In genomic region chr8:81865664-81866063, GRCm38 (mm10) we compare ENCODE assay signal across 11 mouse cellular contexts.
DNase-seq lines count a peak whose midpoint lies in the region; ATAC-seq and TF ChIP-seq lines count a peak whose summit lies in the region.
"Had no signal": no experiment of that assay in that cellular context is flagged by ENCODE, and none has a peak within 500 bp of the region (broad histone marks: within the 10 kb centered on the region; RNA-seq: fewer than 3 reads in every experiment).

No protein-coding gene starts in this region.

- peak overlapping the region; percentile 70 for H3K27ac ChIP-seq in heart, embryonic 15.5 days
- H3K27ac ChIP-seq in thymus, adult 2 months (ENCODE audit: control insufficient read depth, insufficient read depth, low read length), result no peak overlapping the region
- H3K27ac ChIP-seq in midbrain, embryonic 16.5 days (ENCODE audit: low read length), result no peak overlapping the region

- H3K4me3 ChIP-seq in heart, embryonic 15.5 days, result no peak overlapping the region
- H3K4me3 ChIP-seq in thymus, adult 2 months (ENCODE audit: control insufficient read depth, insufficient read depth, low read length), result no peak overlapping the region
- no peak overlapping the region for H3K4me3 ChIP-seq in midbrain, embryonic 16.5 days (ENCODE audit: low read depth, low read length)

- intact Hi-C loops in heart, postnatal 36 days (cut with DNase I), result no loop called here

- peak; percentile 92 for ATAC-seq in Patski
- ATAC-seq in heart, embryonic 15.5 days (replicated peaks; ENCODE audit: insufficient number of reproducible peaks, insufficient read depth, low FRiP score, low read depth), result peak; percentile 73
- no peak for ATAC-seq in midbrain, embryonic 16.5 days
- ATAC-seq: inflammation-experienced regulatory T-cells, adult 6 months had no signal

- TF ChIP-seq CTCF in Patski (IDR thresholded peaks at IDR 0.05), result no peak
- TF ChIP-seq CTCF in thymus, adult 2 months (IDR thresholded peaks at IDR 0.05; ENCODE audit: borderline replicate concordance, control insufficient read depth, extremely low read depth, insufficient read depth, low read length, poor library complexity), result no peak

- WGBS in heart, embryonic 15.5 days, result 25% methylated on average over 3 of the region's 3 CpGs
- WGBS in thymus, adult 2 months, result 90% methylated on average over 3 of the region's 3 CpGs
- 85% methylated on average over 3 of the region's 3 CpGs for WGBS in midbrain, embryonic 16.5 days

- DNase-seq in heart, adult 11 months, result peak; percentile 90
- DNase-seq in heart, postnatal 36 days, result no peak
- DNase-seq in Patski (ENCODE audit: low read depth, low spot score), result peak; percentile 66
- peak; percentile 13 for DNase-seq in lung, postnatal 14 days
- no peak for DNase-seq in urinary bladder, adult 2 months (ENCODE audit: low spot score)
- DNase-seq in thymus, adult 2 months, result no peak
- DNase-seq: gastrocnemius, postnatal 36 days; layer of hippocampus, adult 9-11 months had no signal

- no peak overlapping the region for H3K4me2 ChIP-seq in heart, embryonic 15.5 days
- no peak overlapping the region for H3K4me2 ChIP-seq in midbrain, embryonic 16.5 days (ENCODE audit: low read length)

- no peak overlapping the region for H3K9ac ChIP-seq in heart, embryonic 15.5 days
- no peak overlapping the region for H3K9ac ChIP-seq in midbrain, embryonic 16.5 days (ENCODE audit: low read depth, low read length)

- no peaks in the 10 kb centered on the region for H3K27me3 ChIP-seq in Patski
- H3K27me3 ChIP-seq in heart, embryonic 15.5 days, result no peaks in the 10 kb centered on the region
- no peaks in the 10 kb centered on the region for H3K27me3 ChIP-seq in thymus, adult 2 months (ENCODE audit: control insufficient read depth, insufficient read depth, low read length)
- no peaks in the 10 kb centered on the region for H3K27me3 ChIP-seq in midbrain, embryonic 16.5 days (ENCODE audit: control insufficient read depth, insufficient read depth, low read depth, low read length)

- no peaks in the 10 kb centered on the region for H3K36me3 ChIP-seq in heart, embryonic 15.5 days
- H3K36me3 ChIP-seq in thymus, adult 2 months (ENCODE audit: control insufficient read depth, insufficient read depth, low read length), result no peaks in the 10 kb centered on the region
- H3K36me3 ChIP-seq in midbrain, embryonic 16.5 days (ENCODE audit: control insufficient read depth, insufficient read depth, low read length), result no peaks in the 10 kb centered on the region

- in situ Hi-C loops in Patski (cut with MboI; ENCODE audit: low pct_unique_long_range_greater_than_20kb), result no loop called here

- POLR2A ChIA-PET in Patski (lab: Charles Lee), result no interaction called here

- H3K9me3 ChIP-seq in heart, embryonic 15.5 days (replicated peaks), result no peaks in the 10 kb centered on the region
- H3K9me3 ChIP-seq in midbrain, embryonic 16.5 days (replicated peaks; ENCODE audit: control insufficient read depth, low read length, poor library complexity, severe bottlenecking), result no peaks in the 10 kb centered on the region

- CTCF ChIA-PET in Patski (lab: Charles Lee), result no interaction called here

- peaks cover 14% of the 10 kb centered on the region; the same call in 1 of the 2 replicates for H3K4me1 ChIP-seq in heart, embryonic 15.5 days (replicated peaks)
- H3K4me1 ChIP-seq in thymus, adult 2 months (replicated peaks; ENCODE audit: control insufficient read depth, insufficient read depth, low read length), result no peaks in the 10 kb centered on the region
- no peaks in the 10 kb centered on the region for H3K4me1 ChIP-seq in midbrain, embryonic 16.5 days (ENCODE audit: control insufficient read depth, insufficient read depth, low read length)

- no peak for TF ChIP-seq POLR2A in thymus, adult 2 months (IDR thresholded peaks at IDR 0.05; ENCODE audit: control insufficient read depth, extremely low read depth, insufficient read depth, low read length, poor library complexity)

Comparison
In these comparisons a context has a peak if more than half of its experiments do, and no peak if none do; other contexts are left out.
1. DNase-seq: peak in heart, adult 11 months (single experiment), Patski (single experiment) and lung, postnatal 14 days (single experiment); none in heart, postnatal 36 days (0 of 2), urinary bladder, adult 2 months (single experiment) and thymus, adult 2 months (single experiment).